13 mouse cellular contexts compared by ENCODE assay signal in genomic region chr11:81150621-81151020, GRCm38 (mm10).
DNase-seq lines count a peak whose midpoint lies in the region; ATAC-seq and TF ChIP-seq lines count a peak whose summit lies in the region.
"Had no signal": no experiment of that assay in that cellular context is flagged by ENCODE, and none has a peak within 500 bp of the region (broad histone marks: within the 10 kb centered on the region; RNA-seq: fewer than 3 reads in every experiment).

No protein-coding gene starts in this region.

- no peak overlapping the region; the same call in 1 of the 2 replicates for H3K4me3 ChIP-seq in forebrain, embryonic 13.5 days
- H3K4me3 ChIP-seq in forebrain, embryonic 11.5 days (ENCODE audit: low read depth, low read length) = no peak overlapping the region
- peak overlapping the region; percentile 2; the same call in 1 of the 2 replicates for H3K4me3 ChIP-seq in hindbrain, postnatal 0 days (ENCODE audit: low read length)
- peak overlapping the region; percentile 5; the same call in 1 of the 2 replicates for H3K4me3 ChIP-seq in neural tube, embryonic 15.5 days (replicated peaks)
- H3K4me3 ChIP-seq in stomach, postnatal 0 days (ENCODE audit: low read depth, low read length) = no peak overlapping the region

- peaks cover 38% of the 10 kb centered on the region for H3K27me3 ChIP-seq in forebrain, embryonic 13.5 days
- peaks cover 10% of the 10 kb centered on the region for H3K27me3 ChIP-seq in forebrain, embryonic 11.5 days (ENCODE audit: control insufficient read depth, insufficient read depth, low read length)
- H3K27me3 ChIP-seq in hindbrain, postnatal 0 days (ENCODE audit: insufficient read depth, low read length) = 0 out of 2 replicates have a peak, but pooled peaks cover 7% of the 10 kb centered on the region
- peaks cover 12% of the 10 kb centered on the region for H3K27me3 ChIP-seq in neural tube, embryonic 15.5 days (replicated peaks)
- peaks cover 12% of the 10 kb centered on the region; the same call in 1 of the 2 replicates for H3K27me3 ChIP-seq in stomach, postnatal 0 days (ENCODE audit: control insufficient read depth, insufficient read depth, low read length)

- H3K9me3 ChIP-seq in forebrain, embryonic 13.5 days (replicated peaks) = no peaks in the 10 kb centered on the region
- no peaks in the 10 kb centered on the region for H3K9me3 ChIP-seq in forebrain, embryonic 11.5 days (ENCODE audit: control insufficient read depth, low read length)
- no peaks in the 10 kb centered on the region for H3K9me3 ChIP-seq in hindbrain, postnatal 0 days (ENCODE audit: low read length)
- H3K9me3 ChIP-seq in neural tube, embryonic 15.5 days (replicated peaks) = no peaks in the 10 kb centered on the region
- no peaks in the 10 kb centered on the region for H3K9me3 ChIP-seq in stomach, postnatal 0 days (ENCODE audit: control insufficient read depth, low read length)
- H3K9me3 ChIP-seq: embryonic facial prominence, embryonic 10.5 days had no signal

- H3K27ac ChIP-seq in forebrain, embryonic 13.5 days = no peak overlapping the region
- no peak overlapping the region for H3K27ac ChIP-seq in forebrain, embryonic 11.5 days (ENCODE audit: low read depth, low read length)
- H3K27ac ChIP-seq in hindbrain, postnatal 0 days = no peak overlapping the region
- no peak overlapping the region for H3K27ac ChIP-seq in neural tube, embryonic 15.5 days (replicated peaks)
- no peak overlapping the region for H3K27ac ChIP-seq in stomach, postnatal 0 days (replicated peaks)
- H3K27ac ChIP-seq: embryonic facial prominence, embryonic 10.5 days had no signal

- TF ChIP-seq CTCF in hindbrain, postnatal 0 days (IDR thresholded peaks at IDR 0.05; ENCODE audit: low read depth) = no peak
- no peak for TF ChIP-seq CTCF in stomach, postnatal 0 days (IDR thresholded peaks at IDR 0.05; ENCODE audit: low read depth)

- 90% methylated on average over 8 of the region's 8 CpGs for WGBS in forebrain, embryonic 13.5 days
- 85% methylated on average over 8 of the region's 8 CpGs for whole genome bisulfite sequencing in forebrain, embryonic 11.5 days
- WGBS in hindbrain, postnatal 0 days = 50% methylated on average over 8 of the region's 8 CpGs
- WGBS in neural tube, embryonic 15.5 days = 82% methylated on average over 8 of the region's 8 CpGs
- WGBS in stomach, postnatal 0 days = 66% methylated on average over 8 of the region's 8 CpGs

- no peak for DNase-seq in forebrain, embryonic 11.5 days (ENCODE audit: low spot score)
- DNase-seq in left cerebral cortex, postnatal 4 days = peak; percentile 83
- no peak for DNase-seq in left cerebral cortex, postnatal 10 days (ENCODE audit: extremely low spot score in 1 of 2, low spot score in 2 of 2)
- DNase-seq in hindbrain, postnatal 0 days (ENCODE audit: low spot score) = peak; percentile 65
- DNase-seq in ovary, postnatal 10 days (ENCODE audit: low spot score) = no peak
- DNase-seq in stomach, postnatal 0 days (ENCODE audit: low spot score) = no peak
- DNase-seq: heart, adult 18-20 months; heart, postnatal 14 days; kidney, adult 11 months; thymus, adult 18-20 months had no signal

- peaks cover 22% of the 10 kb centered on the region for H3K4me1 ChIP-seq in forebrain, embryonic 13.5 days
- H3K4me1 ChIP-seq in forebrain, embryonic 11.5 days (replicated peaks; ENCODE audit: control insufficient read depth, insufficient read depth, low read length) = peaks cover 3% of the 10 kb centered on the region; the same call in 1 of the 2 replicates
- peaks cover 8% of the 10 kb centered on the region; the same call in 1 of the 2 replicates for H3K4me1 ChIP-seq in hindbrain, postnatal 0 days (ENCODE audit: insufficient read depth, low read length)
- H3K4me1 ChIP-seq in neural tube, embryonic 15.5 days = peaks cover 61% of the 10 kb centered on the region
- 0 out of 2 replicates have a peak, but pooled peaks cover 2% of the 10 kb centered on the region for H3K4me1 ChIP-seq in stomach, postnatal 0 days (replicated peaks; ENCODE audit: control insufficient read depth, insufficient read depth)

- peak overlapping the region; percentile 10 for H3K4me2 ChIP-seq in forebrain, embryonic 13.5 days
- H3K4me2 ChIP-seq in forebrain, embryonic 11.5 days (ENCODE audit: low read depth, low read length, severe bottlenecking) = no peak overlapping the region
- H3K4me2 ChIP-seq in hindbrain, postnatal 0 days (ENCODE audit: low read depth, low read length) = peak overlapping the region; percentile 94
- H3K4me2 ChIP-seq in neural tube, embryonic 15.5 days = peak overlapping the region; percentile 96
- H3K4me2 ChIP-seq in stomach, postnatal 0 days (replicated peaks; ENCODE audit: low read depth) = no peak overlapping the region

- H3K36me3 ChIP-seq in forebrain, embryonic 13.5 days (ENCODE audit: poor library complexity, severe bottlenecking) = no peaks in the 10 kb centered on the region
- H3K36me3 ChIP-seq in forebrain, embryonic 11.5 days (ENCODE audit: control insufficient read depth, insufficient read depth, low read length) = no peaks in the 10 kb centered on the region
- no peaks in the 10 kb centered on the region for H3K36me3 ChIP-seq in hindbrain, postnatal 0 days (ENCODE audit: insufficient read depth, low read length)
- H3K36me3 ChIP-seq in neural tube, embryonic 15.5 days = no peaks in the 10 kb centered on the region
- H3K36me3 ChIP-seq in stomach, postnatal 0 days (ENCODE audit: control insufficient read depth, insufficient read depth, low read length) = no peaks in the 10 kb centered on the region
- H3K36me3 ChIP-seq: embryonic facial prominence, embryonic 10.5 days had no signal

- TF ChIP-seq EP300 in stomach, postnatal 0 days (optimal IDR thresholded peaks at IDR 0.05) = no peak

- intact Hi-C loops in left cerebral cortex, postnatal 4 days (cut with DNase I) = loop anchor here (5.0 to 10.0 kb wide), 3 partner anchors 248 to 444 kb away; no protein-coding TSS in a partner anchor
- intact Hi-C loops in left cerebral cortex, postnatal 10 days (cut with DNase I) = loop anchor here (5.0 kb wide), 1 partner anchor 328 kb away; no protein-coding TSS in a partner anchor

- no peak for ATAC-seq in forebrain, embryonic 13.5 days
- no peak for ATAC-seq in forebrain, embryonic 11.5 days (replicated peaks; ENCODE audit: low FRiP score)
- no peak for ATAC-seq in hindbrain, postnatal 0 days
- no peak for ATAC-seq in neural tube, embryonic 15.5 days (ENCODE audit: low FRiP score)
- ATAC-seq in stomach, postnatal 0 days (ENCODE audit: low FRiP score, low TSS enrichment) = no peak

- H3K9ac ChIP-seq in forebrain, embryonic 13.5 days = no peak overlapping the region
- H3K9ac ChIP-seq in forebrain, embryonic 11.5 days (ENCODE audit: low read length) = no peak overlapping the region
- no peak overlapping the region for H3K9ac ChIP-seq in hindbrain, postnatal 0 days (replicated peaks; ENCODE audit: low read length)
- H3K9ac ChIP-seq in neural tube, embryonic 15.5 days (replicated peaks) = no peak overlapping the region
- H3K9ac ChIP-seq in stomach, postnatal 0 days (ENCODE audit: low read length) = no peak overlapping the region

Comparison
In these comparisons a context has a peak if more than half of its experiments do, and no peak if none do; other contexts are left out.
1. H3K4me2 ChIP-seq: peak in forebrain, embryonic 13.5 days (single experiment), hindbrain, postnatal 0 days (single experiment) and neural tube, embryonic 15.5 days (single experiment); none in forebrain, embryonic 11.5 days (single experiment) and stomach, postnatal 0 days (single experiment).
2. DNase-seq: peak in left cerebral cortex, postnatal 4 days (single experiment) and hindbrain, postnatal 0 days (single experiment); none in forebrain, embryonic 11.5 days (single experiment), left cerebral cortex, postnatal 10 days (0 of 2), ovary, postnatal 10 days (single experiment) and stomach, postnatal 0 days (single experiment).
3. H3K4me3 ChIP-seq: peak in hindbrain, postnatal 0 days (single experiment) and neural tube, embryonic 15.5 days (single experiment); none in forebrain, embryonic 13.5 days (single experiment), forebrain, embryonic 11.5 days (single experiment) and stomach, postnatal 0 days (single experiment).